Mouse (Mus musculus) CH12.LX (cell line): Measurements from ENCODE around the gene Aff3.

ENCODE experiments used
- CTCF ChIP-seq, 2 experiments: IDR thresholded peaks in 1 of 2; conservative IDR thresholded peaks in 1 of 2; 2 replicates each; pipeline ENCODE4 v1.5.1; 2011 to 2012; ENCODE audit warnings: low read depth in 2 of 2, low read length in 2 of 2, improper control_type of control experiment in 1 of 2, inconsistent platforms in 1 of 2, mild to moderate bottlenecking in 1 of 2, moderate library complexity in 1 of 2
- EP300 ChIP-seq: IDR thresholded peaks from 2 replicates; pipeline ENCODE4 v1.6.1; 2011; ENCODE audit warnings: low read length, improper control_type of control experiment
- GABPA ChIP-seq: IDR thresholded peaks from 2 replicates; pipeline ENCODE4 v1.6.1; 2012; ENCODE audit warnings: low read depth, low read length, improper control_type of control experiment, inconsistent platforms; ENCODE audit not compliant: insufficient replicate concordance
- POLR2A ChIP-seq: IDR thresholded peaks from 2 replicates; pipeline ENCODE4 v1.6.1; 2011; ENCODE audit warnings: low read depth, mild to moderate bottlenecking, improper control_type of control experiment, low read length
- RCOR1 ChIP-seq: conservative IDR thresholded peaks from 2 replicates; pipeline ENCODE4 v1.6.1; 2012; ENCODE audit warnings: low read depth, mild to moderate bottlenecking, inconsistent platforms, low read length, improper control_type of control experiment
- USF1 ChIP-seq: IDR thresholded peaks from 2 replicates; pipeline ENCODE4 v1.6.1; 2014; ENCODE audit warnings: low read depth, mild to moderate bottlenecking, inconsistent platforms, low read length, improper control_type of control experiment
- ZMIZ1 ChIP-seq: IDR thresholded peaks from 2 replicates; pipeline ENCODE4 v1.6.1; 2012; ENCODE audit warnings: low read depth, mild to moderate bottlenecking, inconsistent platforms, low read length, improper control_type of control experiment
- ZNF384 ChIP-seq: IDR thresholded peaks from 2 replicates; pipeline ENCODE4 v1.6.1; 2012; ENCODE audit warnings: low read depth, low read length, improper control_type of control experiment, inconsistent platforms

DNA sequence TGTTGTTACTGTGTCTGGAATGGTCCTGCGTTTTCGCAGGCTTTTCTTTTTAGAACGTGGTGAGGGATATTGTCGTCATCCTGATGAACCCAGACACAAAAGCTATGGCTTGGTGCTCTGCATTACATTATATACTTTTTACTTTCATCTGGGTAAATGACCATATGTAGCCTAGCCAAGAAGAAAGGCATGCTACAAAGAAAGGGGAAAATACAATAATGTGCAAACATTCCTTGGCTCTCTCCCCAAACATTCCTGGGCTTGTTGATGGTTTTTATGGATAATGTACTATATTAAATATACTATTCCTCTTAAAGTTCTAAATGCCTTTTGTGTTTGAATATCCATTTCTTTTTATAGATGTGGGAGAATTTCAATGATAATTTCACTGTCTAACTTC is 435.9 kb downstream of the Aff3 start:
- TF ChIP-seq CTCF (conservative IDR thresholded peaks at IDR 0.05 in 1 of 2, IDR thresholded peaks at IDR 0.05 in 1 of 2; ENCODE audit: low read depth in 2 of 2, low read length in 2 of 2) (no peak), GABPA (no peak), ZMIZ1 (no peak), POLR2A (no peak), USF1 (no peak), ZNF384 (no peak), EP300 (no peak), RCOR1 (no peak)
